Mouse (Mus musculus) forebrain, postnatal 0 days (tissue): ENCODE measurements around the gene Zfp384. TPM values are rescaled to one million over a fixed set of nuclear protein-coding genes. Genes with fewer than 3 reads are reported as not detected.

ENCODE experiments used
- ATAC-seq: fragments of 200-750 bp; cut with Nextera tagmentation; 2 replicates; pipeline ENCODE4 v1.8.0; 2017; ENCODE audit warnings: mild to moderate bottlenecking, moderate library complexity
- DNase-seq: peaks from one replicate; pipeline ENCODE4 v3.0.0-alpha.2; 2015
- H3K27ac ChIP-seq: fragments of 300-500 bp; sonication (generic); 2 replicates; pipeline ENCODE4 v1.5.1; 2014; ENCODE audit warnings: low read depth, mild to moderate bottlenecking, antibody characterized with exemption, low read length, moderate library complexity, mixed read lengths
- H3K27me3 ChIP-seq: fragments of 300-500 bp; sonication (generic); 2 replicates; pipeline ENCODE4 v1.6.1; 2014; ENCODE audit warnings: mild to moderate bottlenecking, low read length, mixed read lengths; ENCODE audit not compliant: insufficient read depth
- H3K36me3 ChIP-seq: fragments of 300-500 bp; sonication (generic); 2 replicates; pipeline ENCODE4 v1.6.1; 2014; ENCODE audit warnings: mild to moderate bottlenecking, moderate library complexity; ENCODE audit not compliant: insufficient read depth
- H3K4me1 ChIP-seq: fragments of 300-500 bp; sonication (generic); 2 replicates; pipeline ENCODE4 v1.6.1; 2014; ENCODE audit warnings: antibody characterized with exemption; ENCODE audit not compliant: insufficient read depth
- H3K4me2 ChIP-seq: fragments of 300-500 bp; sonication (generic); 2 replicates; pipeline ENCODE4 v1.6.1; 2014; ENCODE audit warnings: low read depth, mild to moderate bottlenecking, moderate library complexity
- H3K4me3 ChIP-seq: fragments of 300-500 bp; sonication (generic); 2 replicates; pipeline ENCODE4 v1.5.1; 2014; ENCODE audit warnings: low read depth, low read length, mixed read lengths
- H3K9ac ChIP-seq: fragments of 300-500 bp; sonication (generic); 2 replicates; pipeline ENCODE4 v1.6.1; 2014; ENCODE audit warnings: mild to moderate bottlenecking
- H3K9me3 ChIP-seq: fragments of 300-500 bp; sonication (generic); 2 replicates; pipeline ENCODE4 v1.6.1; 2016; ENCODE audit warnings: low read length
- CTCF ChIP-seq: sonication (generic); IDR thresholded peaks from 2 replicates; pipeline ENCODE4 v1.5.1; 2016; ENCODE audit warnings: antibody characterized with exemption, control low read depth, low read depth
- WGBS: fragments of 180-500 bp; shearing (Covaris S2); extraction: QIAGEN DNeasy Blood & Tissue Kit; methylation state at CpG from one replicate; pipeline ENCODE4 v1.1.7; 2014; 5-methylcytosine and 5-hydroxymethylcytosine counted together
- polyA plus RNA-seq: library from polyadenylated mRNA; unstranded; fragments of >200 nt; fragmentation: Nextera tagmentation; extraction: Ambion mirVana; gene quantifications from 2 replicates; pipeline ENCODE4 v1.2.1, GENCODE M21; 2015
- total RNA-seq: library from RNA; depleted of rRNA; stranded (reverse); fragments of >200 nt; gene quantifications from 2 replicates; pipeline ENCODE4 v1.2.3, GENCODE M21; 2014; rRNA removed

Zfp384 gene
- total and polyA plus RNA-seq, 2 experiments from 2014 or later, result 8.4 to 34.5 TPM

GRCm38 (mm10) chr6:125081394-125081793 is 72.4 kb downstream of the Zfp384 start:
- ATAC-seq (no peak), DNase-seq (no peak)
- no peak for TF ChIP-seq CTCF
- peak overlapping the region; percentile 40 for H3K4me3 ChIP-seq
- H3K4me1 ChIP-seq, result peaks cover 8% of the 10 kb centered on the region; the same call in 1 of the 2 replicates
- peak overlapping the region; percentile 76 for H3K4me2 ChIP-seq
- whole genome bisulfite sequencing, result 17% methylated on average over 25 of the region's 25 CpGs
- no peaks in the 10 kb centered on the region for H3K36me3 ChIP-seq
- peak overlapping the region; percentile 71 for H3K9ac ChIP-seq
- peak overlapping the region; percentile 85 for H3K27ac ChIP-seq
- H3K9me3 ChIP-seq, result no peaks in the 10 kb centered on the region
- no peaks in the 10 kb centered on the region for H3K27me3 ChIP-seq

GRCm38 (mm10) chr6:125081797-125082560 is 73.0 kb downstream of the Zfp384 start:
- ATAC-seq, result peak; percentile 95
- WGBS, result 23% methylated on average over 45 of the region's 45 CpGs
- DNase-seq, result peak; percentile 96

GRCm38 (mm10) chr6:125082801-125083386 is 73.9 kb downstream of the Zfp384 start:
- no peak for DNase-seq
- H3K4me3 ChIP-seq, result no peak overlapping the region
- no peak overlapping the region for H3K4me2 ChIP-seq
- H3K36me3 ChIP-seq, result no peaks in the 10 kb centered on the region
- peaks cover 8% of the 10 kb centered on the region; the same call in 1 of the 2 replicates for H3K4me1 ChIP-seq
- no peak for TF ChIP-seq CTCF
- no peak for ATAC-seq
- H3K9me3 ChIP-seq, result no peaks in the 10 kb centered on the region
- H3K27ac ChIP-seq, result no peak overlapping the region
- WGBS, result 86% methylated on average over 7 of the region's 7 CpGs
- H3K9ac ChIP-seq, result no peak overlapping the region
- H3K27me3 ChIP-seq, result no peaks in the 10 kb centered on the region

More at GRCm38 (mm10) chr6:125081797-125082560, 73.0 kb downstream of the Zfp384 start:
- TF ChIP-seq CTCF, result peak; percentile 92
- peak overlapping the region; percentile 40 for H3K4me3 ChIP-seq
- peak overlapping the region; percentile 71 for H3K9ac ChIP-seq
- no peaks in the 10 kb centered on the region for H3K9me3 ChIP-seq
- peak overlapping the region; percentile 85 for H3K27ac ChIP-seq
- no peaks in the 10 kb centered on the region for H3K27me3 ChIP-seq
- H3K36me3 ChIP-seq, result no peaks in the 10 kb centered on the region
- peak overlapping the region; percentile 76 for H3K4me2 ChIP-seq
- peaks cover 8% of the 10 kb centered on the region; the same call in 1 of the 2 replicates for H3K4me1 ChIP-seq

GRCm38 (mm10) chr6:125084424-125084823 is 75.5 kb downstream of the Zfp384 start:
- DNase-seq, result peak; percentile 85
- WGBS, result 7% methylated on average over 4 of the region's 4 CpGs
- H3K4me2 ChIP-seq, result no peak overlapping the region
- ATAC-seq, result peak; percentile 15
- H3K36me3 ChIP-seq, result no peaks in the 10 kb centered on the region
- peak; percentile 94 for TF ChIP-seq CTCF
- no peak overlapping the region for H3K27ac ChIP-seq
- H3K9ac ChIP-seq, result no peak overlapping the region
- H3K9me3 ChIP-seq, result no peaks in the 10 kb centered on the region
- H3K27me3 ChIP-seq, result no peaks in the 10 kb centered on the region
- H3K4me1 ChIP-seq, result peaks cover 18% of the 10 kb centered on the region
- no peak overlapping the region for H3K4me3 ChIP-seq

Other genes starting within 250 kb of the Zfp384 start
- 130 and 148 TPM in 2 replicates for gene Eno2, start 239.5 kb upstream of the Zfp384 start, total RNA-seq
- 88.5 and 113 TPM in 2 replicates for gene Eno2, start 239.5 kb upstream of the Zfp384 start, polyA plus RNA-seq
- 13.7 and 13.8 TPM in 2 replicates for gene Lrrc23, start 229.4 kb upstream of the Zfp384 start, total RNA-seq
- 9.6 and 14.7 TPM in 2 replicates for gene Lrrc23, start 229.4 kb upstream of the Zfp384 start, polyA plus RNA-seq
- gene Spsb2, start 200.5 kb upstream of the Zfp384 start, total RNA-seq, result 4.3 and 6.0 TPM in 2 replicates
- 6.8 and 7.0 TPM in 2 replicates for gene Spsb2, start 200.5 kb upstream of the Zfp384 start, polyA plus RNA-seq
- 332 and 338 TPM in 2 replicates for gene Tpi1, start 194.8 kb upstream of the Zfp384 start, total RNA-seq
- 354 and 367 TPM in 2 replicates for gene Tpi1, start 194.8 kb upstream of the Zfp384 start, polyA plus RNA-seq
- gene Usp5, start 179.7 kb upstream of the Zfp384 start, total RNA-seq, result 215 and 224 TPM in 2 replicates
- 173 and 191 TPM in 2 replicates for gene Usp5, start 179.7 kb upstream of the Zfp384 start, polyA plus RNA-seq
- 13.5 and 20.7 TPM in 2 replicates for gene Cdca3, start 179.6 kb upstream of the Zfp384 start, total RNA-seq
- 28.5 and 30.5 TPM in 2 replicates for gene Cdca3, start 179.6 kb upstream of the Zfp384 start, polyA plus RNA-seq
- 0.90 and 1.8 TPM in 2 replicates for gene Gnb3, start 168.9 kb upstream of the Zfp384 start, total RNA-seq
- 0.61 and 1.2 TPM in 2 replicates for gene Gnb3, start 168.9 kb upstream of the Zfp384 start, polyA plus RNA-seq
- gene P3h3, start 151.4 kb upstream of the Zfp384 start, total RNA-seq, result 78.8 and 85.7 TPM in 2 replicates
- gene P3h3, start 151.4 kb upstream of the Zfp384 start, polyA plus RNA-seq, result 6.2 and 9.1 TPM in 2 replicates
- 154 and 160 TPM in 2 replicates for gene Gpr162, start 145.2 kb upstream of the Zfp384 start, total RNA-seq
- gene Gpr162, start 145.2 kb upstream of the Zfp384 start, polyA plus RNA-seq, result 30.3 and 38.1 TPM in 2 replicates
- gene Cd4, start 120.9 kb upstream of the Zfp384 start, total RNA-seq, result 0.57 and 0.69 TPM in 2 replicates
- gene Cd4, start 120.9 kb upstream of the Zfp384 start, polyA plus RNA-seq, result 0.25 and 0.72 TPM in 2 replicates
- gene Lag3, start 97.4 kb upstream of the Zfp384 start, total RNA-seq, result 1.9 and 2.4 TPM in 2 replicates
- 2.6 and 3.9 TPM in 2 replicates for gene Lag3, start 97.4 kb upstream of the Zfp384 start, polyA plus RNA-seq
- 722 and 784 TPM in 2 replicates for gene Ptms, start 89.0 kb upstream of the Zfp384 start, total RNA-seq
- gene Ptms, start 89.0 kb upstream of the Zfp384 start, polyA plus RNA-seq, result 1,090 and 1,099 TPM in 2 replicates
- gene Mlf2, start 77.8 kb upstream of the Zfp384 start, total RNA-seq, result 432 and 471 TPM in 2 replicates
- gene Mlf2, start 77.8 kb upstream of the Zfp384 start, polyA plus RNA-seq, result 665 and 718 TPM in 2 replicates
- 82.4 and 117 TPM in 2 replicates for gene Cops7a, start 43.6 kb upstream of the Zfp384 start, total RNA-seq
- gene Cops7a, start 43.6 kb upstream of the Zfp384 start, polyA plus RNA-seq, result 87.8 and 93.0 TPM in 2 replicates
- 12.2 and 18.3 TPM in 2 replicates for gene Pianp, start 12.5 kb upstream of the Zfp384 start, total RNA-seq
- 53.8 and 68.9 TPM in 2 replicates for gene Pianp, start 12.5 kb upstream of the Zfp384 start, polyA plus RNA-seq
- gene Ing4, start 30.6 kb downstream of the Zfp384 start, total RNA-seq, result 83.4 and 103 TPM in 2 replicates
- gene Ing4, start 30.6 kb downstream of the Zfp384 start, polyA plus RNA-seq, result 102 and 111 TPM in 2 replicates
- 11.3 and 12.2 TPM in 2 replicates for gene Acrbp, start 40.5 kb downstream of the Zfp384 start, total RNA-seq
- gene Acrbp, start 40.5 kb downstream of the Zfp384 start, polyA plus RNA-seq, result 11.4 and 13.8 TPM in 2 replicates
- gene Lpar5, start 58.8 kb downstream of the Zfp384 start, total RNA-seq, result 0.38 and 0.71 TPM in 2 replicates
- gene Lpar5, start 58.8 kb downstream of the Zfp384 start, polyA plus RNA-seq, result 0.59 and 0.61 TPM in 2 replicates
- 121 and 141 TPM in 2 replicates for gene Chd4, start 86.8 kb downstream of the Zfp384 start, total RNA-seq
- 53.3 and 72.6 TPM in 2 replicates for gene Chd4, start 86.8 kb downstream of the Zfp384 start, polyA plus RNA-seq
- 47.2 and 56.0 TPM in 2 replicates for gene Nop2, start 122.8 kb downstream of the Zfp384 start, total RNA-seq
- 39.6 and 43.5 TPM in 2 replicates for gene Nop2, start 122.8 kb downstream of the Zfp384 start, polyA plus RNA-seq
- 24.6 and 28.8 TPM in 2 replicates for gene Iffo1, start 136.1 kb downstream of the Zfp384 start, total RNA-seq
- gene Iffo1, start 136.1 kb downstream of the Zfp384 start, polyA plus RNA-seq, result 12.8 and 18.3 TPM in 2 replicates
- 2,022 and 2,511 TPM in 2 replicates for gene Gapdh, start 157.3 kb downstream of the Zfp384 start, total RNA-seq
- gene Gapdh, start 157.3 kb downstream of the Zfp384 start, polyA plus RNA-seq, result 1,543 and 1,551 TPM in 2 replicates
- gene Ncapd2, start 182.6 kb downstream of the Zfp384 start, total RNA-seq, result 32.5 and 43.5 TPM in 2 replicates
- gene Ncapd2, start 182.6 kb downstream of the Zfp384 start, polyA plus RNA-seq, result 18.9 and 25.8 TPM in 2 replicates
- gene Mrpl51, start 182.7 kb downstream of the Zfp384 start, total RNA-seq, result 51.3 and 54.0 TPM in 2 replicates
- gene Mrpl51, start 182.7 kb downstream of the Zfp384 start, polyA plus RNA-seq, result 146 and 148 TPM in 2 replicates
- 6.7 and 12.9 TPM in 2 replicates for gene Vamp1, start 206.4 kb downstream of the Zfp384 start, total RNA-seq
- gene Vamp1, start 206.4 kb downstream of the Zfp384 start, polyA plus RNA-seq, result 7.9 and 11.9 TPM in 2 replicates
- 2.5 and 4.3 TPM in 2 replicates for gene Tapbpl, start 222.7 kb downstream of the Zfp384 start, total RNA-seq
- gene Tapbpl, start 222.7 kb downstream of the Zfp384 start, polyA plus RNA-seq, result 3.7 and 6.9 TPM in 2 replicates
- not detected in 2 replicates for gene Cd27, start 227.9 kb downstream of the Zfp384 start, total RNA-seq
- 0.33 TPM in 1 of 2 replicates, not detected in the other for gene Cd27, start 227.9 kb downstream of the Zfp384 start, polyA plus RNA-seq